Comparison of ENCODE assay signal across 16 mouse cellular contexts in genomic region chr13:101641632-101642031, GRCm38 (mm10).
"Had no signal": no experiment of that assay in that cellular context is flagged by ENCODE, and none has a peak within 500 bp of the region (broad histone marks: within the 10 kb centered on the region; RNA-seq: fewer than 3 reads in every experiment).

No protein-coding gene starts in this region.

- H3K4me1 ChIP-seq: liver, embryonic 12.5 days; midbrain, embryonic 13.5 days; midbrain, embryonic 15.5 days; neural tube, embryonic 13.5 days; neural tube, embryonic 15.5 days had no signal

- H3K4me2 ChIP-seq: liver, embryonic 12.5 days; lung, embryonic 14.5 days; midbrain, embryonic 11.5 days; midbrain, embryonic 13.5 days; midbrain, embryonic 15.5 days; neural tube, embryonic 13.5 days; neural tube, embryonic 15.5 days had no signal

- ATAC-seq: liver, embryonic 12.5 days; midbrain, embryonic 13.5 days; midbrain, embryonic 15.5 days had no signal

- H3K27ac ChIP-seq: liver, embryonic 12.5 days; liver, embryonic 14.5 days; midbrain, embryonic 13.5 days; midbrain, embryonic 15.5 days; neural tube, embryonic 13.5 days; neural tube, embryonic 15.5 days had no signal

- H3K9me3 ChIP-seq: liver, embryonic 12.5 days; megakaryocyte, embryonic 14.5 days; midbrain, embryonic 13.5 days; midbrain, embryonic 15.5 days; neural tube, embryonic 15.5 days had no signal

- H3K36me3 ChIP-seq: liver, embryonic 12.5 days; midbrain, embryonic 13.5 days; midbrain, embryonic 15.5 days; neural tube, embryonic 13.5 days; neural tube, embryonic 15.5 days had no signal

- H3K9ac ChIP-seq: liver, embryonic 12.5 days; liver, embryonic 14.5 days; lung, embryonic 14.5 days; midbrain, embryonic 13.5 days; midbrain, embryonic 15.5 days; neural tube, embryonic 13.5 days; neural tube, embryonic 15.5 days had no signal

- H3K27me3 ChIP-seq: liver, embryonic 12.5 days; megakaryocyte, embryonic 14.5 days; midbrain, embryonic 13.5 days; midbrain, embryonic 15.5 days; neural tube, embryonic 13.5 days; neural tube, embryonic 15.5 days had no signal

- DNase-seq: lung, adult 18-20 months; lung, embryonic 14.5 days; lung, postnatal 10 days; lung, postnatal 4 days; right cerebral cortex, postnatal 14 days; thymus, adult 18-20 months; thymus, postnatal 25 days; thymus, postnatal 4 days had no signal

- H3K4me3 ChIP-seq: liver, embryonic 12.5 days; megakaryocyte, embryonic 14.5 days; midbrain, embryonic 13.5 days; midbrain, embryonic 15.5 days; neural tube, embryonic 13.5 days; neural tube, embryonic 15.5 days had no signal
